Mouse (Mus musculus) brain, embryonic 14.5 days (tissue): Measurements from ENCODE around the gene Hibadh.

Experiments
- CTCF ChIP-seq: fragments of 200-500 bp; IDR thresholded peaks from 2 replicates; pipeline ENCODE4 v1.5.1; 2012; ENCODE audit warnings: inconsistent platforms, mild to moderate bottlenecking, moderate library complexity, borderline replicate concordance; ENCODE audit not compliant: insufficient read depth, insufficient read length; ENCODE audit errors: extremely low read depth
- POLR2A ChIP-seq: fragments of 200-500 bp; IDR thresholded peaks from 2 replicates; pipeline ENCODE4 v1.6.1; 2012; ENCODE audit warnings: mild to moderate bottlenecking, inconsistent platforms, borderline replicate concordance; ENCODE audit not compliant: poor library complexity, insufficient read depth, insufficient read length, severe bottlenecking; ENCODE audit errors: extremely low read depth

- TF ChIP-seq CTCF = no peak
- no peak for TF ChIP-seq POLR2A
Measured at GRCm38 (mm10) chr6:52507171-52507570, 133.0 kb downstream of the Hibadh start.
